ENCODE assay signal across 9 mouse cellular contexts in genomic region chr13:52253138-52253537, GRCm38 (mm10).
DNase-seq lines count a peak whose midpoint lies in the region; ATAC-seq lines count a peak whose summit lies in the region.
"Had no signal": no experiment of that assay in that cellular context is flagged by ENCODE, and none has a peak within 500 bp of the region (broad histone marks: within the 10 kb centered on the region; RNA-seq: fewer than 3 reads in every experiment).

No protein-coding gene starts in this region.

- H3K4me2 ChIP-seq in kidney, embryonic 16.5 days (replicated peaks; ENCODE audit: low read depth, low read length), result no peak overlapping the region
- H3K4me2 ChIP-seq in midbrain, embryonic 15.5 days, result no peak overlapping the region
- H3K4me2 ChIP-seq: lung, embryonic 15.5 days had no signal

- no peak overlapping the region for H3K27ac ChIP-seq in kidney, embryonic 16.5 days (ENCODE audit: low read length)
- H3K27ac ChIP-seq in midbrain, embryonic 15.5 days, result no peak overlapping the region
- H3K27ac ChIP-seq: lung, embryonic 15.5 days had no signal

- no peaks in the 10 kb centered on the region for H3K4me1 ChIP-seq in kidney, embryonic 16.5 days (ENCODE audit: insufficient read depth, low read length)
- H3K4me1 ChIP-seq in midbrain, embryonic 15.5 days, result 0 out of 2 replicates have a peak, but pooled peaks cover 2% of the 10 kb centered on the region

- no peak overlapping the region for H3K4me3 ChIP-seq in kidney, embryonic 16.5 days (ENCODE audit: low read length)
- no peak overlapping the region for H3K4me3 ChIP-seq in midbrain, embryonic 15.5 days
- H3K4me3 ChIP-seq: lung, embryonic 15.5 days had no signal

- no peaks in the 10 kb centered on the region for H3K36me3 ChIP-seq in kidney, embryonic 16.5 days (ENCODE audit: insufficient read depth, low read length)
- no peaks in the 10 kb centered on the region for H3K36me3 ChIP-seq in midbrain, embryonic 15.5 days (replicated peaks)
- H3K36me3 ChIP-seq: lung, embryonic 15.5 days had no signal

- H3K9ac ChIP-seq in kidney, embryonic 16.5 days (replicated peaks; ENCODE audit: low read length), result no peak overlapping the region
- no peak overlapping the region for H3K9ac ChIP-seq in midbrain, embryonic 15.5 days
- H3K9ac ChIP-seq: lung, embryonic 15.5 days had no signal

- ATAC-seq in kidney, embryonic 16.5 days (ENCODE audit: low FRiP score, low TSS enrichment), result 0 out of 2 replicates have a peak, but pooled peaks have one; percentile 51
- peak; percentile 66 for ATAC-seq in midbrain, embryonic 15.5 days (replicated peaks)

- 33% methylated on average over 8 of the region's 8 CpGs for WGBS in kidney, embryonic 16.5 days
- 27% methylated on average over 8 of the region's 8 CpGs for WGBS in midbrain, embryonic 15.5 days

- H3K9me3 ChIP-seq in kidney, embryonic 16.5 days (ENCODE audit: low read length), result 0 out of 2 replicates have a peak, but pooled peaks cover 3% of the 10 kb centered on the region
- H3K9me3 ChIP-seq in midbrain, embryonic 15.5 days, result no peaks in the 10 kb centered on the region
- H3K9me3 ChIP-seq: lung, embryonic 15.5 days had no signal

- H3K27me3 ChIP-seq in kidney, embryonic 16.5 days (ENCODE audit: insufficient read depth, low read length), result no peaks in the 10 kb centered on the region
- no peaks in the 10 kb centered on the region for H3K27me3 ChIP-seq in midbrain, embryonic 15.5 days (replicated peaks)
- H3K27me3 ChIP-seq: lung, embryonic 15.5 days had no signal

- peak; percentile 27 for DNase-seq in adrenal gland, postnatal 14 days
- DNase-seq in adrenal gland, postnatal 36 days, result no peak
- DNase-seq in spleen, adult 12 weeks (ENCODE audit: low spot score), result peak; percentile 16
- no peak for DNase-seq in spleen, postnatal 14 days (ENCODE audit: low spot score in 2 of 2)
- peak; percentile 69 for DNase-seq in embryo, embryonic 10.5 days (ENCODE audit: low spot score)
- DNase-seq in ovary, adult 18-20 months (ENCODE audit: low spot score), result no peak

Comparison
In these comparisons a context has a peak if more than half of its experiments do, and no peak if none do; other contexts are left out.
1. DNase-seq: peak in adrenal gland, postnatal 14 days (single experiment), spleen, adult 12 weeks (single experiment) and embryo, embryonic 10.5 days (single experiment); none in adrenal gland, postnatal 36 days (0 of 2), spleen, postnatal 14 days (0 of 2) and ovary, adult 18-20 months (single experiment).